Mouse (Mus musculus) C2C12 (cell line): Measurements from ENCODE around the gene Krt36.

Source experiments
- CEBPB ChIP-seq: IDR thresholded peaks from one replicate; pipeline ENCODE4 v1.6.1; 2011; ENCODE audit warnings: low read depth, mild to moderate bottlenecking, control low read depth, moderate library complexity
- CTCF ChIP-seq: IDR thresholded peaks from one replicate; pipeline ENCODE4 v1.5.1; 2011; ENCODE audit not compliant: control insufficient read depth, insufficient read depth, insufficient read length
- FOSL1 ChIP-seq: IDR thresholded peaks from one replicate; pipeline ENCODE4 v1.8.0; 2011; ENCODE audit warnings: mild to moderate bottlenecking, low read length; ENCODE audit not compliant: poor library complexity, insufficient read depth, severe bottlenecking
- MAX ChIP-seq: IDR thresholded peaks from one replicate; pipeline ENCODE4 v1.6.1; 2011; ENCODE audit warnings: mild to moderate bottlenecking, control low read depth
- MYOD1 ChIP-seq: IDR thresholded peaks from one replicate; pipeline ENCODE4 v1.6.1; 2011; ENCODE audit warnings: low read depth; ENCODE audit not compliant: control insufficient read depth, insufficient read length
- MYOG ChIP-seq: IDR thresholded peaks from one replicate; pipeline ENCODE4 v1.6.1; 2011; ENCODE audit not compliant: control insufficient read depth, insufficient read length; ENCODE audit errors: extremely low read depth
- USF1 ChIP-seq: IDR thresholded peaks from one replicate; pipeline ENCODE4 v1.6.1; 2011; ENCODE audit warnings: low read depth, mild to moderate bottlenecking, control low read depth, moderate library complexity

DNA sequence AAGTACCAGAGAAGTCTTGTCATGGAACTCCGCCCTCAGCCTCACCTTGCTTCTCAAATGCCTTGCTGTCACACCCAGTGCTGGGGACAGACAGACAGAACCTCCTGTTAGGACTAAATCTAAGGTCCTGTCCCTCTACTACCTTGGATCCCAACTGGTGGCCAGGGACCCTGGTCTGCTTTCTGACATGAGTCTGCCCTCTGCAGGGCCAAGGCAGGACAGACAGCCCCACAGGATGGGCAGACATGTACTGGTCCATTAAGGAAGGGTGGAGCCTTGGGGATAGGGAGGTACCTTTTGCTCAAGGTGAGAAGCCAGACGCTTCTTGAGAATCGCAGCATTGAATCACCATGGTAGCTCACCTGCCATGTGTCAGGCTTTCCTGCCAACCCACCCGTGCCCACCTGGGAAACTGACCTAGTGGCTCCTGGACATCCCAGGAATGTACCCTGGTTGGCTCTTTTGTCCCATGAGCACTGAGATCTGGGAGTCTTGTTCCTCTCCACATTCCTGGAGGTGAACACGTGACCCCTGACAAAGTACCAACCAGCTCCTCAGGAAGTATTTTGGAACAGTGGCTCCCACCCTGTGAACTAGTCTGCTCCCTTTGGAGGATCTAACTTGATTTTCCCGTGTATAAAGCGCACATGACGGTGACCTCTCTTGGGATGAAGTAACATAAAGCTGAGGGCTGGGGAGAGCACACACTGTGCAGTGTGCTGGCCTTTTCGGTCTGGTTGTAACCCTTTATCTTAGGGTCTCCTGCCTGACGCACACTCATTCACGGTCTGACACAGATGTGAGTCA is 7.7 kb upstream of the Krt36 start:
- TF ChIP-seq CTCF (no peak), MAX (peak; percentile 57), USF1 (peak; percentile 91), MYOD1 (no peak), FOSL1 (peak; percentile 82), CEBPB (peak; percentile 45), MYOG (no peak)
